Mouse (Mus musculus): ENCODE data around the gene Plekhn1. TPM values are rescaled to one million over a fixed set of nuclear protein-coding genes. Genes with fewer than 3 reads are reported as not detected.

The Plekhn1 gene
- total RNA-seq, 2 experiments from 2014 or later, result 13.3 to 20.3 TPM

GRCm38 (mm10) chr4:156185456-156185949 lies 49.2 kb downstream of the Plekhn1 start:
- no peak for DNase-seq

GRCm38 (mm10) chr4:156184291-156184954 lies 50.2 kb downstream of the Plekhn1 start:
- DNase-seq, result no peak

GRCm38 (mm10) chr4:156183747-156184146 lies 50.9 kb downstream of the Plekhn1 start:
- DNase-seq, result no peak

GRCm38 (mm10) chr4:156177630-156178029 lies 57.0 kb downstream of the Plekhn1 start:
- no peak for DNase-seq

- no peak for DNase-seq
These were observed 62.8 kb downstream of the Plekhn1 start for GRCm38 (mm10) chr4:156171828-156172227.

Small RNA genes lying within 50 kb of the gene (microRNA-seq; reads per million reads assigned to microRNA genes)
- gene Mir7658, result 1.4 reads per million

Other genes with a start within 250 kb of the Plekhn1 start
- 1 to 10 TPM; 5.7 to 6.1 TPM for gene B3galt6, start 242.2 kb downstream of the Plekhn1 start, total RNA-seq (2021)
- 100 to 1,000 TPM; 184 to 191 TPM for gene Sdf4, start 242.0 kb downstream of the Plekhn1 start, total RNA-seq (2021)
- gene Tnfrsf4, start 221.0 kb downstream of the Plekhn1 start, total RNA-seq (2021), result 1 to 10 TPM; 1.9 TPM
- gene Tnfrsf18, start 208.7 kb downstream of the Plekhn1 start, total RNA-seq (2021), result under 1 TPM; 0.51 to 0.66 TPM
- under 1 TPM; 0.27 to 0.67 TPM for gene Ttll10, start 175.4 kb downstream of the Plekhn1 start, total RNA-seq (2021)
- 10 to 100 TPM; 10.6 to 13.8 TPM for gene 9430015G10Rik, start 124.9 kb downstream of the Plekhn1 start, total RNA-seq (2021)
- gene Rnf223, start 104.3 kb downstream of the Plekhn1 start, total RNA-seq (2021), result under 1 TPM; 0.09 to 0.15 TPM
- gene Agrn, start 37.4 kb downstream of the Plekhn1 start, total RNA-seq (2021), result 10 to 100 TPM; 59.6 to 82.4 TPM
- gene Isg15, start 34.0 kb downstream of the Plekhn1 start, total RNA-seq (2021), result 1 to 10 TPM; 1.6 to 2.2 TPM
- gene AW011738, start 31.6 kb downstream of the Plekhn1 start, total RNA-seq (2021), result 1 to 10 TPM; 2.6 to 3.5 TPM
- 10 to 100 TPM in 1 of 2 experiments, 1 to 10 TPM in 1; 9.8 to 28.4 TPM for gene Perm1, start 19.0 kb downstream of the Plekhn1 start, total RNA-seq (2021)
- 10 to 100 TPM; 39.4 to 41.0 TPM for gene Noc2l, start 1.2 kb upstream of the Plekhn1 start, total RNA-seq (2021)
- gene Samd11, start 20.8 kb upstream of the Plekhn1 start, total RNA-seq (2021), result 1 to 10 TPM; 1.4 to 3.1 TPM
- not detected for gene Vmn2r-ps159, start 96.2 kb upstream of the Plekhn1 start, total RNA-seq (2021)

Measured in adrenal gland, postnatal 10 days (tissue).